ENCODE assay signal across 8 mouse cellular contexts in the genomic region with DNA sequence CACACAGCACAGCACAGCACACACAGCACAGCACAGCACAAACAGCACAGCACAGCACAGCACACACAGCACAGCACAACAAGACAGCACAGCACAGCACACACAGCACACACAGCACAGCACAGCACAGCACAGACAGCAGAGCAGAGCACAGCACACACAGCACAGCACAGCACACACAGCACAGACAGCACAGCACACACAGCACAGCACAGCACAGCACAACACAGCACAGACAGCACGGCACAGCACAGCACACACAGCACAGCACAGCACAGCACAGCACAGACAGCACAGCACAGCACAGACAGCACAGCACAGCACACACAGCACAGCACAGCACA. TPM values are rescaled to one million over a fixed set of nuclear protein-coding genes. Genes with fewer than 3 reads are reported as not detected.
ATAC-seq lines count a peak whose summit lies in the region.
"Not testable (repeated sequence)": the region's sequence is repeated elsewhere in the genome, so short reads cannot be mapped to it uniquely, and the experiment has no call there.

No protein-coding gene starts in this region.

- not testable (repeated sequence) for H3K36me3 ChIP-seq in forebrain, embryonic 13.5 days (ENCODE audit: poor library complexity, severe bottlenecking); heart, embryonic 13.5 days; hindbrain, embryonic 13.5 days; limb, embryonic 13.5 days; midbrain, embryonic 16.5 days (ENCODE audit: control insufficient read depth, insufficient read depth, low read length); stomach, embryonic 16.5 days (ENCODE audit: control insufficient read depth, insufficient read depth, low read length)

- not testable (repeated sequence) for H3K9ac ChIP-seq in forebrain, embryonic 13.5 days; heart, embryonic 13.5 days; hindbrain, embryonic 13.5 days; limb, embryonic 13.5 days; midbrain, embryonic 16.5 days (ENCODE audit: low read depth, low read length); stomach, embryonic 16.5 days (ENCODE audit: low read length)

- H3K4me3 ChIP-seq in forebrain, embryonic 13.5 days; heart, embryonic 13.5 days; hindbrain, embryonic 13.5 days; limb, embryonic 13.5 days; midbrain, embryonic 16.5 days (ENCODE audit: low read depth, low read length); stomach, embryonic 16.5 days (replicated peaks; ENCODE audit: low read length): not testable (repeated sequence)

- WGBS in forebrain, embryonic 13.5 days, result 9% methylated on average over 1 of the region's 1 CpGs
- 9% methylated on average over 1 of the region's 1 CpGs for WGBS in heart, embryonic 13.5 days
- WGBS in hindbrain, embryonic 13.5 days, result 13% methylated on average over 1 of the region's 1 CpGs
- WGBS in limb, embryonic 13.5 days, result 19% methylated on average over 1 of the region's 1 CpGs
- 41% methylated on average over 1 of the region's 1 CpGs for WGBS in midbrain, embryonic 16.5 days
- WGBS in stomach, embryonic 16.5 days, result 20% methylated on average over 1 of the region's 1 CpGs

- not testable (repeated sequence) for H3K27me3 ChIP-seq in forebrain, embryonic 13.5 days; heart, embryonic 13.5 days (replicated peaks); hindbrain, embryonic 13.5 days; limb, embryonic 13.5 days; midbrain, embryonic 16.5 days (ENCODE audit: control insufficient read depth, insufficient read depth, low read depth, low read length); stomach, embryonic 16.5 days (ENCODE audit: control insufficient read depth, insufficient read depth, low read length)

- not testable (repeated sequence) for H3K27ac ChIP-seq in forebrain, embryonic 13.5 days; heart, embryonic 13.5 days (replicated peaks); hindbrain, embryonic 13.5 days; limb, embryonic 13.5 days; midbrain, embryonic 16.5 days (ENCODE audit: low read length); stomach, embryonic 16.5 days (ENCODE audit: low read length)

- ATAC-seq in common myeloid progenitor, adult 5-6 weeks (replicated peaks; ENCODE audit: low read depth, poor library complexity, severe bottlenecking), result peak; percentile 85
- peak; percentile 21; the same call in 1 of the 2 replicates for ATAC-seq in forebrain, embryonic 13.5 days
- ATAC-seq in heart, embryonic 13.5 days (ENCODE audit: extremely low read depth, insufficient number of reproducible peaks, low FRiP score, low TSS enrichment), result peak; percentile 46; the same call in 1 of the 2 replicates
- ATAC-seq in hindbrain, embryonic 13.5 days (ENCODE audit: low FRiP score), result peak; percentile 74
- 0 out of 2 replicates have a peak, but pooled peaks have one; percentile 28 for ATAC-seq in limb, embryonic 13.5 days (ENCODE audit: low FRiP score, low read depth)
- ATAC-seq in megakaryocyte, adult 5-6 weeks (ENCODE audit: poor library complexity, severe bottlenecking), result peak; percentile 73
- ATAC-seq in midbrain, embryonic 16.5 days, result peak; percentile 51; the same call in 1 of the 2 replicates
- 0 out of 2 replicates have a peak, but pooled peaks have one; percentile 53 for ATAC-seq in stomach, embryonic 16.5 days (ENCODE audit: insufficient read depth, low FRiP score)

- not testable (repeated sequence) for H3K4me2 ChIP-seq in forebrain, embryonic 13.5 days; heart, embryonic 13.5 days; hindbrain, embryonic 13.5 days; limb, embryonic 13.5 days (replicated peaks); midbrain, embryonic 16.5 days (ENCODE audit: low read length); stomach, embryonic 16.5 days (ENCODE audit: low read depth, low read length)

- not testable (repeated sequence) for H3K4me1 ChIP-seq in forebrain, embryonic 13.5 days; heart, embryonic 13.5 days; hindbrain, embryonic 13.5 days (replicated peaks); limb, embryonic 13.5 days; midbrain, embryonic 16.5 days (ENCODE audit: control insufficient read depth, insufficient read depth, low read length); stomach, embryonic 16.5 days (ENCODE audit: control insufficient read depth, insufficient read depth, low read length)

- not testable (repeated sequence) for H3K9me3 ChIP-seq in forebrain, embryonic 13.5 days (replicated peaks); heart, embryonic 13.5 days; hindbrain, embryonic 13.5 days; limb, embryonic 13.5 days; midbrain, embryonic 16.5 days (replicated peaks; ENCODE audit: control insufficient read depth, low read length, poor library complexity, severe bottlenecking); stomach, embryonic 16.5 days (replicated peaks; ENCODE audit: control insufficient read depth, low read length)

RNA-seq across cellular contexts. Expression of gene Zfp825, which starts 35.6 kb away (rescaled TPM):
- total RNA-seq in common myeloid progenitor, adult 5-6 weeks (2017), result 8.6 and 19.7 TPM in 2 replicates
- 18.6 and 19.9 TPM in 2 replicates for polyA plus RNA-seq in forebrain, embryonic 13.5 days (2015; fragmentation: Nextera tagmentation; extraction: Ambion mirVana)
- 12.7 and 15.2 TPM in 2 replicates for polyA plus RNA-seq in heart, embryonic 13.5 days (2015; fragmentation: Nextera tagmentation; extraction: Ambion mirVana)
- polyA plus RNA-seq in hindbrain, embryonic 13.5 days (2015; fragmentation: Nextera tagmentation; extraction: Ambion mirVana), result 17.3 and 17.8 TPM in 2 replicates
- polyA plus RNA-seq in limb, embryonic 13.5 days (2015; fragmentation: Nextera tagmentation; extraction: Ambion mirVana), result 26.1 and 26.5 TPM in 2 replicates
- 21.2 and 28.7 TPM in 2 replicates for total RNA-seq in megakaryocyte, adult 5-6 weeks (2015)
- 8.4 and 12.4 TPM in 2 replicates for total RNA-seq in megakaryocyte, adult 5-6 weeks (2017)
- polyA plus RNA-seq in midbrain, embryonic 16.5 days (2015; fragmentation: Nextera tagmentation; extraction: Ambion mirVana), result 15.5 and 15.6 TPM in 2 replicates
- 15.7 and 18.2 TPM in 2 replicates for polyA plus RNA-seq in stomach, embryonic 16.5 days (2015; fragmentation: Nextera tagmentation; extraction: Ambion mirVana)

Comparison
In these comparisons a context has a peak if more than half of its experiments do, and no peak if none do; other contexts are left out.
1. ATAC-seq: peak in every context shown above with its lines; median percentile 85 in common myeloid progenitor, adult 5-6 weeks; 74 in hindbrain, embryonic 13.5 days; 73 in megakaryocyte, adult 5-6 weeks; 53 in stomach, embryonic 16.5 days; 51 in midbrain, embryonic 16.5 days; 46 in heart, embryonic 13.5 days; 28 in limb, embryonic 13.5 days; 21 in forebrain, embryonic 13.5 days.